Mouse (Mus musculus): ENCODE data around the gene Acsl1.

The Acsl1 gene

DNA sequence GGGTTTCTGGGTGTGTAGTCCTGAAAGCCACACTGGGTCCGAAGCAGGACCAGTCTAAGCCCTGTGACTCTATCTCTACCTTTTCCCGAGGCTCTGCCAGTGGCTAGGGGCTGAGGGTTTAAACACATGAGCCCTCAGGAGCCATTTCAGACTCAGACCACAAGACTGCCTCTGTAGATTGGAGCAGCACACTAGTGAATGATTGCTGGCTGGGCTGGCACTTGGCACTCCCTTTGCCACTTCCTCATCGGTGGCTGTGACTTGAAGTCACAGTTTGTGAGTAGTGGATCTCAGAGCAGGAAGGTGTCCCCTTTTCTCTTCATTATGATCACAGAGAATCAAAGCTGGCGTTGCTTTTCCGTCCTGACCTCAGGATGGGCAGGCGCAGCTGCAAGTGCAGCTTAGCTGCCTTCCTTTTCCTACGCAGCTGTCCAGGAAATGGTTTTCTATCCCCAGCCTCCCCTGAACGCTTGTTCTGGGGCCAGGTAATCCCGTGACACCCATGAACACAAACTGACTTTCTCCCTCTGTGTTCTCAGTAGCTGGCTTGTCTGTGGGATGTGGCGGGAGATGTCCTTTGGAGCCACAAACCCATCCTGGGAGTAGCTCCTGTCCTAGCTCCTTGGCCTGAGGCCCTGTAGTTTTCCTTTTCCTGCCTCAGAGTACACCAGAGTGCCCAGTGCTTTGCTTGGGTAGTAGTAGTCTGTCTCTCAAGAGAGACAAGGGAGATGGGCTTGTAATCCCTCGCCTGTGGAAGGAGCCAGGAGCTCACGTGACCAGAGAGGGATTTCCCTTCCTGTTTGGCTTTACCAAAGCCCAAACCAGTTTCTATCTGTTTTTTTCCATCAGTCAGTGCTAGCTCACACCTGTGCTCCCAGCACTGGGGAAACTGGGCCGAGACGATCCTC, 37.9 kb downstream of the Acsl1 start:
- no peak for DNase-seq

- no peak for DNase-seq
Observed at GRCm38 (mm10) chr8:46509474-46509873, 38.6 kb downstream of the Acsl1 start.

- no peak for DNase-seq
Observed at GRCm38 (mm10) chr8:46511336-46511735, 40.5 kb downstream of the Acsl1 start.

GRCm38 (mm10) chr8:46512538-46512937, 41.7 kb downstream of the Acsl1 start:
- no peak for DNase-seq

DNA sequence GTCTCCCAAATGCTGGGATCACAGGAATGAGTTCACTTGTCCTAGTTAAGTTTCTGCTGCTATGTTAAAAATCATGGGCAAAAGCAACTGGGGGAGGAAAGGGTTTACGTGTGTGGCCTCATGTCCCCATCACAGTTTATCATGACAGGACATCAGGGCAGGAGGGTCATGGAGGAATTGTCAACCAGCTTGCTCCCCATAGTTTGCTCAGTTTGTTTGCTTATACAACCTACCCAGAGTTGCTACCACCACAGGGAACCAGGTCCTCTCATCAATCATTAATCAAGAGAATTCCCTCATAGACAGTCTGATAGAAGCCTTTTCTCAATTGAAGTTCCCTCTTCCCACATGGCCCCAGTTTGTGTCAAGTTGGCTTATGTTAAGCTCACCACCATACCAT, 43.2 kb downstream of the Acsl1 start:
- no peak for DNase-seq

GRCm38 (mm10) chr8:46520667-46521066, 49.8 kb downstream of the Acsl1 start:
- DNase-seq: no peak

DNA sequence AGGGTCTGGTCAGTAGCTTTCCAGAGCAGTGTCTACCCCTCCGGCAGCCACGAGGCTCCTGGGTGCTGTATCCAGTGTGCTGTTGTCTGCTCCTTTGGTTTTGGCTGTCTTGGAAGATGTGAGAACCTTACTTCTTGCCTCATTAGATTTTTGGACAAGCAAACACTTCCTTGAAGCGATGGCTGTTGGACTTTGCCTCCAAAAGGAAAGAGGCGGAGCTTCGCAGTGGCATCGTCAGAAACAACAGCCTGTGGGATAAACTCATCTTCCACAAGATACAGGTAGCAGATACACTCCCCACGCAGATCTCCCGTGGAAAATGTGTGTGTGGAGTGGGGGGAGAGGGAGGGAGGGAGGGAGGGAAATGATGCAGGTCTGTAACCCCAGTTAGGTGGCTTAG, 55.3 kb downstream of the Acsl1 start:
- DNase-seq: no peak

GRCm38 (mm10) chr8:46526821-46527220, 56.0 kb downstream of the Acsl1 start:
- no peak for DNase-seq

DNA sequence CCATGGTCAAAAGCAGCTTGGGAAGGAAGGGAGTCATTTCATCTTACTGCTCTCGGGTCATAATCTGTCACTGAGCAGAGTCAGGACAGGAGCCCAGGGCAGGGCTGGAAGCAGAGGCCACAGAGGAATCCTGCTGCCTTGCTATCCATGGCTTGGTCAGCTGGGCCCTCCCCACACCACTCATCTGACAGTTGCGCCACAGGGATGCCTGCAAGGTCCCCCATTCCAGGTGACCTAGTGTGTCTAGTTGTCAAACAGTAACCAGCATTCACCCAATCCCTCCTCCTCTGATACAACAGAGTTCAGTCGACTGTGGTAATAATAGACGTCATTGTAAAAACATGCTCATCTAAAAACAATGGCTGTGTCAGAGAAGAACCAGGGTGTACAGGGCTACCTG, 58.7 kb downstream of the Acsl1 start:
- no peak for DNase-seq

DNA sequence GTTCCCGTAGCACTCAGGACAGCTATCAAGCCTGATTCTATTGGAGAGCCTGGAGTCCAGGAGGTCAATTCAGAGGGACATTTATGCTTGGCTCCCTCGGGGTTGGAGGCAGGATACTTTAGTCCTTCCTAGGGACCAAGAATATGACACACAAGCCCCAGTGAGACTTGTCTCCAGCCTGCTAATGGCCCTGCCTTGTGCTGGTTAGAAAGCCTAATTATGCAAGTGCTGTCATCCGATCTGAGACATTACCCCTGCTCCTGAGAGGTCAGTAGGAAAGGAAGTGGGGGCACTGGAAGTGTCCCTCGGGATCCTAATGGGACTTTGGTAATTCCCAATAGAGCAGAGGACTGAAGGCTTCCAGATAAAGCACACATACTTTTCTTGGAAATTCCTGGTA, 59.7 kb downstream of the Acsl1 start:
- peak; percentile 13 for DNase-seq

- DNase-seq: no peak
Observed at GRCm38 (mm10) chr8:46533926-46534325, 63.1 kb downstream of the Acsl1 start.

GRCm38 (mm10) chr8:46539701-46540100, 68.9 kb downstream of the Acsl1 start:
- DNase-seq: no peak

GRCm38 (mm10) chr8:46543191-46543590, 72.4 kb downstream of the Acsl1 start:
- DNase-seq: no peak

DNA sequence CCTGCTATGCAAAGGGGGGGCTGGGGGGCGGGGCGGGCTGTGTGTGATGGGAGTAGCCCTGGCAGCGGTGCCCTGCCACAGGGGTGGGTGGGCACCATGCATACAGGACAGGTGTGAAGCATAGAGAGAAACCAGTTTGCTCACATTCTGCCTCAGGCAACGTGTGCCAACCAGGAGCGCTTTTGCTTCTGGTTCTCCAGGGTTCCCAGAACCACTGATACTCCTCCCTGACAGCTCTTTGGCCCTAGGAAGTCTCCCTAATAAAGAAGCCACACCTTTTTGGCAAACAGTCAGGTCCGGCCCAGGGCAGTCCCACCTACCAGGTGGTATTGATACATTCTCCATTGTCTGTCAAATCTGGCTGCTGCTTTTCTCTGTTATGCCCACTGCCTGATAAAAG, 72.8 kb downstream of the Acsl1 start:
- DNase-seq: no peak

- DNase-seq: no peak
Observed at GRCm38 (mm10) chr8:46545854-46546253, 75.0 kb downstream of the Acsl1 start.

GRCm38 (mm10) chr8:46546431-46547176, 75.8 kb downstream of the Acsl1 start:
- no peak for DNase-seq

GRCm38 (mm10) chr8:46547245-46547644, 76.4 kb downstream of the Acsl1 start:
- peak; percentile 80 for DNase-seq

DNA sequence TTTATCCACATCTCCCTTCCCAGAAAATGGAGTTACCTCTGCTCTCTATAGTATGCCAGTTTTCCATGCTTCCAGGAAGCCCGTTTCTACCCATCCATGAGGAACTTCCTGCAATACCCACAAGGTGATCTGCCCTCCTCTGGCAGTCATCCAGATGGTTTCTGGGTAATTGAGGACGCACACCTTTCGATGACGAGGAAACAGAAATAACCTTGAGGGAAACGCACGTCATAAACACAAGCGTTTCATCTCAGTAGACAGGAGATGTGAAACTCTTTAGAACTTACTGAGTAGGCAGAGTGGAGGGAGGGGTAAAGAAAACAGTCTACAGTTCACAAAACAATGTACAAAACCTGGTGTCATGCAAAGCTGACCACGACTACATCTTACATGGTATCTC, 79.2 kb downstream of the Acsl1 start:
- no peak for DNase-seq

DNA sequence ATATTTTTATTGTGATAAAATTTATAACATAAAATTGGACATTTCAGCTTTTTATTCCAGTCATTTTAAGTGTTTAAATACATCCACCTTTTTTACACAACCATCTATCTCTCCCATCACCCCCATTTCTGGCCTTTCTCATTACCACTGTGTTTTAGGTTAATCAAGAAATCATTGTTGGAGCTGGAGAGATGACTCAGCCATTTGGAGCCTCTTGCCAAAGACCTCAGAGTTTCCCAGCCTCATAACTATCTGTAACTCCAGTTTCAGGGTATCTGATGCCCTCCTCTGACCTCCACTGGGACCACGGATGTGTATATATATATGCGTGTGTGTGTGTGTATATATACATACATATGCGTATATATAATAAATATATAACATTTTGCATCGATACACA, 80.2 kb downstream of the Acsl1 start:
- no peak for DNase-seq

DNA sequence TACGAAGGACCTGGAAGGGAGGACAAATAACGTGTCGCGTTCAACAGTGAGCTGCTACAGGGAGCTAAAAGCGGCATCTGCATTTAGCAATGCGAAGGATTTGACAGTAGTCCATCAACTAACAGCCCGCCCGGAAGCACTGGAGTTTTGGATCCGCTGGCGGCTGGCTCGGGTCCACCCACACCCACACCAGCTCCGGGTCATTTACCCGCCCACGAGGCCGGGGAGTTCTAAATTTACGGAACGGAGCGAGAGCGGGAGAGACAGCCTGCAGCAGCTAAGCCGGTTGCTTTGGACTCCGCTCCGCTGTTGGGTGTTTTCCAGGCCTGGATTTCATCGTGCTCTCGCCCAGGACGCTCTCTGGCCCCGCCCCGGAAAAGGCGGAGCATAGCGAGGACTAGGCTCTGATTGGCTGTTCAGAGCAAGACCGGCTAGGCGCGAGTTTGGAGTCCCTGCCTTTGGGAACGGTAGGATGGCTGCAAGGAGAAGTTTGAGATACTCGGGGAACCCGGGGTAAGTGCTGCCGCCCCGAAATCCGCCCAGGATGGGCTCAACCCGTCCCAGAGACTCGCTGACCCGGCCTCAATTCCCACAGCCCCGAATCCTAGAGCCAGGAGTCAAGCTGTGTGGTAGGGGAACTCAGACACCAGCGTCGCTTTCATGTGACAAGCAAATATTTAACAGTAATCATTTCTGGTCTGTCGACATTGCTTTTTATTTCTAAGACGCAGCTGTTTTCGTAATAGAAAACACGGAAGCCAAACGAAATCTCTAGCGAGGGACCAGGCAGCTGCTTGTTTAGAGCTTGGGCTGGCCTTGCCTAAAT, 81.0 kb downstream of the Acsl1 start, which contains the start of gene Cenpu:
Cenpu (plus strand) TSS at position 414 of the 826 bp plus-strand sequence.
- peak; percentile 99 for DNase-seq

DNA sequence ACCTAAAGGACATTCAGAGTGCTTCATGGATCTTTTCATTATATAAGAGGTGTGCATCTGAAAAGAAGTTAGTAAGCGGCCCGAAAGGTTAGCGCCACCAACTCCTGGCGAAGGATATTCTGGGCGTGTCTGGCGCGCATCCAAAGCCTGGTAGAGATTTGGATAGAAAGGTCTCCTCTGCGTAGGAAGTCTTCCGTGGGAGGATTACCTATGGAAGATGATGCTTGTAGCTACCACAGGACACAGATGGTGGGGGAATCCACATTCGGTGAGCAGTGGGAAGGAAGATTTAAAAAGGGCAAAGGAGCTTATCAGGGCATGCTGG, 81.6 kb downstream of the Acsl1 start:
- no peak for DNase-seq

GRCm38 (mm10) chr8:46559428-46559827, 88.6 kb downstream of the Acsl1 start:
- DNase-seq: peak; percentile 32

GRCm38 (mm10) chr8:46562333-46562732, 91.5 kb downstream of the Acsl1 start:
- no peak for DNase-seq
